Mouse (Mus musculus) midbrain, postnatal 0 days (tissue): ENCODE data around the gene Svs1. TPM values are rescaled to one million over a fixed set of nuclear protein-coding genes. Genes with fewer than 3 reads are reported as not detected.

Experiments
- ATAC-seq: fragments of 200-750 bp; cut with Nextera tagmentation; 2 replicates; pipeline ENCODE4 v1.8.0; 2017; ENCODE audit warnings: moderate number of reproducible peaks, mild to moderate bottlenecking, moderate TSS enrichment, moderate library complexity; ENCODE audit not compliant: low FRiP score
- DNase-seq: peaks from one replicate; pipeline ENCODE4 v3.0.0-alpha.2; 2015; ENCODE audit warnings: low spot score
- H3K27ac ChIP-seq: fragments of 300-500 bp; sonication (generic); 2 replicates; pipeline ENCODE4 v1.5.1; 2014; ENCODE audit warnings: low read depth, mild to moderate bottlenecking, low read length, mixed read lengths
- H3K27me3 ChIP-seq: fragments of 300-500 bp; sonication (generic); 2 replicates; pipeline ENCODE4 v1.6.1; 2014; ENCODE audit warnings: low read length, control low read depth, mixed read lengths; ENCODE audit not compliant: insufficient read depth
- H3K36me3 ChIP-seq: fragments of 300-500 bp; sonication (generic); 2 replicates; pipeline ENCODE4 v1.6.1; 2014; ENCODE audit warnings: low read length, control low read depth, mixed read lengths; ENCODE audit not compliant: insufficient read depth
- H3K4me1 ChIP-seq: fragments of 300-500 bp; sonication (generic); 2 replicates; pipeline ENCODE4 v1.6.1; 2014; ENCODE audit warnings: mild to moderate bottlenecking, control low read depth, antibody characterized with exemption, low read length, mixed read lengths; ENCODE audit not compliant: insufficient read depth
- H3K4me2 ChIP-seq: fragments of 300-500 bp; sonication (generic); 2 replicates; pipeline ENCODE4 v1.6.1; 2014; ENCODE audit warnings: low read depth, mild to moderate bottlenecking, low read length, mixed read lengths; ENCODE audit not compliant: poor library complexity, severe bottlenecking
- H3K4me3 ChIP-seq: fragments of 300-500 bp; sonication (generic); 2 replicates; pipeline ENCODE4 v1.5.1; 2014; ENCODE audit warnings: low read depth, mild to moderate bottlenecking, low read length, moderate library complexity
- H3K9ac ChIP-seq: fragments of 300-500 bp; sonication (generic); replicated peaks from 2 replicates; pipeline ENCODE4 v1.6.1; 2014; ENCODE audit warnings: mild to moderate bottlenecking, low read length, moderate library complexity, mixed read lengths; ENCODE audit not compliant: poor library complexity, severe bottlenecking
- H3K9me3 ChIP-seq: fragments of 300-500 bp; sonication (generic); 2 replicates; pipeline ENCODE4 v1.6.1; 2016; ENCODE audit warnings: low read length, control low read depth
- CTCF ChIP-seq: IDR thresholded peaks from 2 replicates; pipeline ENCODE4 v1.5.1; 2016; ENCODE audit warnings: antibody characterized with exemption, mild to moderate bottlenecking
- WGBS: fragments of 180-500 bp; shearing (Covaris S2); extraction: QIAGEN DNeasy Blood & Tissue Kit; methylation state at CpG from one replicate; pipeline ENCODE4 v1.1.7; 2014; 5-methylcytosine and 5-hydroxymethylcytosine counted together
- polyA plus RNA-seq: library from polyadenylated mRNA; unstranded; fragments of >200 nt; fragmentation: Nextera tagmentation; extraction: Ambion mirVana; gene quantifications from 2 replicates; pipeline ENCODE4 v1.2.1, GENCODE M21; 2015
- total RNA-seq: library from RNA; depleted of rRNA; stranded (reverse); fragments of >200 nt; gene quantifications from 2 replicates; pipeline ENCODE4 v1.2.3, GENCODE M21; 2014

The Svs1 gene
- total and polyA plus RNA-seq, 2 experiments from 2014 or later, result not detected

DNA sequence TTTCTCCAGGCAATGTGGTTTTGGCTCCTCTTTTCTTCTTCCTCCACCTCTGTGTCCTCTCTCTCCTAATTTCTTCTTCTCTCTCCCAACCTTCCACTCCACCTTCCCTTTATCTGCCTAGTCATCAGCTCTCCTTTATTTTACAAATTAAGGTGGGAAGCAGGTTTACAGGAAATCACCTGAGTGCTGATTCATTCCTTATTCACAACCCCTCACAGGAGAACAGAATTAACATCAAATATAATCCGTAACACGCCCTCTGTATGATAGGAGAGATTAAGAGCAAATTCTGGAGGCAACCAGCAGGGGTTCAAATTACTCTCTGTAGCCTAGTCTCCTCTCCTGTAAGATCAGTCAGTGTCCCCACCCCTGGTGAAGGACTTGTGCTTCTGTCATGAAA, 35.7 kb downstream of the Svs1 start:
- H3K4me3 ChIP-seq, result no peak overlapping the region
- H3K4me1 ChIP-seq, result no peaks in the 10 kb centered on the region
- ATAC-seq, result no peak
- no peak overlapping the region for H3K27ac ChIP-seq
- DNase-seq, result no peak
- H3K27me3 ChIP-seq, result no peaks in the 10 kb centered on the region
- no peak overlapping the region for H3K4me2 ChIP-seq
- WGBS, result 83% methylated on average over 2 of the region's 2 CpGs
- H3K9ac ChIP-seq, result no peak overlapping the region
- no peaks in the 10 kb centered on the region for H3K36me3 ChIP-seq
- H3K9me3 ChIP-seq, result no peaks in the 10 kb centered on the region
- TF ChIP-seq CTCF, result no peak

DNA sequence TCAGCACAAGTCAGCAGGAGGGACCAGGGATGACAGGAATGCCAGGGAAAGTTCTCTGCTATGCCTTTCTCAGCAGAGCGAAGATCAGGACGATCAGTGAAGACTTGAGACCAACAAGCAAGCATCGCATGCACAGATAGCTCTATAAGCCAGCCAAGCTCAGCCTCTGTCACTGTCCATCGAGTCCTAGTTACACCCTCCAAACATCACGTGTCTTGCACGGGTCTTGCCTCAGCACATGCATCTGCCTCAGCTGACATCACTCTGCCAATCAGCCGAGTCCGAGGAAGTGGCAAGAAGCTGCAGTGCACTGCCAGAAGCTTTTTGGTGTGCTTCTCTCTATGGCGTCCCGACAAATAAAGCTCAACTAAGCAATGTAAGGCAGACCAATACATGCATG, 36.7 kb downstream of the Svs1 start:
- H3K36me3 ChIP-seq, result no peaks in the 10 kb centered on the region
- TF ChIP-seq CTCF, result no peak
- no peak overlapping the region for H3K9ac ChIP-seq
- H3K27ac ChIP-seq, result no peak overlapping the region
- H3K4me3 ChIP-seq, result no peak overlapping the region
- no peak for DNase-seq
- no peak for ATAC-seq
- H3K27me3 ChIP-seq, result no peaks in the 10 kb centered on the region
- WGBS, result 88% methylated on average over 10 of the region's 10 CpGs
- no peaks in the 10 kb centered on the region for H3K4me1 ChIP-seq
- H3K4me2 ChIP-seq, result no peak overlapping the region
- H3K9me3 ChIP-seq, result no peaks in the 10 kb centered on the region

DNA sequence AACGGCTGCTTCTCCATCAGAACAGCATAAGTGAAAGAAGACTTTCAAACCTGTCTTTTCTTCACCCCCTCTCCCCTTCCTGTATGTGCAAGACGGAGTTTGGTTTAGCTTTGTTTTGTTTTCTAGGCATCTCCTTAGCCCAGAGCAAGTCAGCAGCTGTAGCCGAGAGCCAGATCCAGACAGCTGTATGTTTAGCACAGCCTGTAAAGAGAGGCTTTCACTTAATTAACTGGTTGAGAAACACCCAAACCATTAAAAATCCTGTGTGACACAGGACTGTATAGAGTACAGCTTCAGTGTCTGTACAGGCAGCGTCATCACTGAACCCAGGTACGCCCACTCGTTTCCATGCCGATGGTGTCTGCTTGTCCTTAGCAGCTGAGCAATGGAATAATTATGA, 38.6 kb downstream of the Svs1 start:
- WGBS, result 88% methylated on average over 7 of the region's 7 CpGs
- no peaks in the 10 kb centered on the region for H3K4me1 ChIP-seq
- H3K9me3 ChIP-seq, result no peaks in the 10 kb centered on the region
- DNase-seq (no peak), ATAC-seq (no peak)
- no peak overlapping the region for H3K4me3 ChIP-seq
- H3K36me3 ChIP-seq, result no peaks in the 10 kb centered on the region
- no peak for TF ChIP-seq CTCF
- H3K4me2 ChIP-seq, result no peak overlapping the region
- H3K27ac ChIP-seq, result no peak overlapping the region
- no peak overlapping the region for H3K9ac ChIP-seq
- H3K27me3 ChIP-seq, result no peaks in the 10 kb centered on the region

DNA sequence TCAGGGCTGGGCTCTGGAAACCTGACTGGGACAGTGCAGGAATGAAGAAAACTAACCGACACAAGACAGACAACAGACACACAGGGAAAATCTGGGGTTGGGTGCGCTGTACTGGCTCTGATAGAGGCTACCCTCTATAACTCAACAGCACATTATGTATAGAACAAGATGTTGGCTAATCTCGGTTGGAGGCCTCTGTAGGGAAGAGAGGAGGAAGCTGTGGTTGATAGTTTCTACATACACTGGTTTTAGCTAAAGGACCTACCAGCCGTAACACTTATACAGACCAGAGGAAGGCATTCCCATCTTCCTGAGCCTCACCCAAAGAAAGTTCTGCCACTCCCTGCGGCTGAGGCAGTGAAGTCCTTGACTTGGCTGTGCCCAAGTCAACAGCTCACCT, 39.8 kb downstream of the Svs1 start:
- DNase-seq (no peak), ATAC-seq (no peak)
- no peaks in the 10 kb centered on the region for H3K27me3 ChIP-seq
- no peak overlapping the region for H3K27ac ChIP-seq
- no peaks in the 10 kb centered on the region for H3K4me1 ChIP-seq
- no peak overlapping the region for H3K4me3 ChIP-seq
- H3K9ac ChIP-seq, result no peak overlapping the region
- 96% methylated on average over 5 of the region's 5 CpGs for WGBS
- H3K4me2 ChIP-seq, result no peak overlapping the region
- no peaks in the 10 kb centered on the region for H3K36me3 ChIP-seq
- H3K9me3 ChIP-seq, result no peaks in the 10 kb centered on the region
- TF ChIP-seq CTCF, result no peak

DNA sequence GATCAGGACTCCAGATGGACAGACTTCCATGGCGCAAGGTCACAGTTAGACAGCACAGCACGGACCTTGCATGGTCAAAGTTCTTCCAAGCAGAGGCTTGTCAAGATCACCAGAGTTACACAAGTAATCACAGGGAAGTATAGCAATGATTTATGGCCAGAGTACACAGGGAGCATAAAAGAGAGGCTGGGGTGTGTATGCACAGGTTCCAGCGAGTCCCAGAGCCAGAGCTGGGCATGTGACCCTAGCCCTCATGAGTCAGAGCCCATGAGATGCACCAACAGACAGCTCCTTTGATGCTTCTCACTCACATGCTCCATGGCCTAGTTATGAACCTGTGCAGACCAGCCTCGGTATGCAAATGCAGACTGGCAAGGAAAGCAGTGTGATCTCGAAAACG, 41.4 kb downstream of the Svs1 start:
- no peaks in the 10 kb centered on the region for H3K27me3 ChIP-seq
- H3K4me2 ChIP-seq, result no peak overlapping the region
- H3K9me3 ChIP-seq, result no peaks in the 10 kb centered on the region
- ATAC-seq (no peak), DNase-seq (no peak)
- no peak overlapping the region for H3K4me3 ChIP-seq
- H3K36me3 ChIP-seq, result no peaks in the 10 kb centered on the region
- H3K4me1 ChIP-seq, result no peaks in the 10 kb centered on the region; the same call in 1 of the 2 replicates
- WGBS, result 89% methylated on average over 6 of the region's 6 CpGs
- no peak for TF ChIP-seq CTCF
- no peak overlapping the region for H3K27ac ChIP-seq
- no peak overlapping the region for H3K9ac ChIP-seq

DNA sequence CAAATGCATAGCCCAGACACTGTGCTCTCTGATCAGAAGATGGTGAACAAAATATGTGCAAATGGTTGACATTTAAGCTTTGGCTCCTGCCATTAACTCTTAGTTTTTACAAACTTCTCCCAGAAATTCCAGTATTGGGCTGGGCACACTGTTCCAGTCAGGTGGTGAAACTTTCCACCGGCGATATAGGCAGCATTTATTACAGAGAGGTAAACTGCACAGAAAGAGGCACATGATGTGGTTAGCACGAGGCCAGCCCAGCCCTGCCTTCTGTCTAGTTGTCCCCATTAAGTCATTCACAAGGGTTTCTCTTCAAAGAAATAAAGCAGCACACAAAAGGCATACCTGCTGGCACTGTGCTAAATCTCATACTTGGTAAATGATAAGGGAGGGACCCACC, 42.0 kb downstream of the Svs1 start:
- Histone ChIP-seq H3K36me3 (no peaks in the 10 kb centered on the region), H3K9me3 (no peaks in the 10 kb centered on the region), H3K4me2 (no peak overlapping the region), H3K4me1 (no peaks in the 10 kb centered on the region; the same call in 1 of the 2 replicates), H3K4me3 (no peak overlapping the region), H3K27ac (no peak overlapping the region), H3K9ac (no peak overlapping the region), H3K27me3 (no peaks in the 10 kb centered on the region)
- TF ChIP-seq CTCF, result no peak
- 87% methylated on average over 3 of the region's 3 CpGs for WGBS
- ATAC-seq (no peak), DNase-seq (no peak)
